8 mouse cellular contexts compared by ENCODE assay signal in genomic region chr2:92184077-92184921, GRCm38 (mm10).
A peak's percentile ranks its signal among the peaks of the same experiment; 100 is the strongest.
DNase-seq lines count a peak whose midpoint lies in the region; ATAC-seq and TF ChIP-seq lines count a peak whose summit lies in the region.

No protein-coding gene starts in this region.

- peak overlapping the region; percentile 87 for H3K4me3 ChIP-seq in embryonic facial prominence, embryonic 10.5 days
- peak overlapping the region; percentile 100 for H3K4me3 ChIP-seq in kidney, adult 2 months (ENCODE audit: insufficient read depth, low read depth, low read length)
- H3K4me3 ChIP-seq in limb, embryonic 13.5 days, result peak overlapping the region; percentile 77
- H3K4me3 ChIP-seq in midbrain, embryonic 16.5 days (ENCODE audit: low read depth, low read length), result peak overlapping the region; percentile 75

- peak overlapping the region; percentile 80 for H3K4me2 ChIP-seq in limb, embryonic 13.5 days (replicated peaks)
- H3K4me2 ChIP-seq in midbrain, embryonic 16.5 days (ENCODE audit: low read length), result peak overlapping the region; percentile 83

- H3K27ac ChIP-seq in embryonic facial prominence, embryonic 10.5 days (replicated peaks), result peak overlapping the region; percentile 99
- peak overlapping the region; percentile 94 for H3K27ac ChIP-seq in kidney, adult 2 months (ENCODE audit: insufficient read depth, low read depth, low read length)
- H3K27ac ChIP-seq in limb, embryonic 13.5 days, result peak overlapping the region; percentile 100
- peak overlapping the region; percentile 100 for H3K27ac ChIP-seq in midbrain, embryonic 16.5 days (ENCODE audit: low read length)

- H3K27me3 ChIP-seq in embryonic facial prominence, embryonic 10.5 days (replicated peaks; ENCODE audit: low read depth, poor library complexity, severe bottlenecking), result no peaks in the 10 kb centered on the region
- no peaks in the 10 kb centered on the region for H3K27me3 ChIP-seq in kidney, adult 2 months (replicated peaks; ENCODE audit: control insufficient read depth, insufficient read depth, low read length)
- no peaks in the 10 kb centered on the region for H3K27me3 ChIP-seq in limb, embryonic 13.5 days
- H3K27me3 ChIP-seq in midbrain, embryonic 16.5 days (ENCODE audit: control insufficient read depth, insufficient read depth, low read depth, low read length), result no peaks in the 10 kb centered on the region

- peak overlapping the region; percentile 90 for H3K9ac ChIP-seq in limb, embryonic 13.5 days
- H3K9ac ChIP-seq in midbrain, embryonic 16.5 days (ENCODE audit: low read depth, low read length), result peak overlapping the region; percentile 90

- no peaks in the 10 kb centered on the region for H3K9me3 ChIP-seq in embryonic facial prominence, embryonic 10.5 days
- no peaks in the 10 kb centered on the region for H3K9me3 ChIP-seq in limb, embryonic 13.5 days
- no peaks in the 10 kb centered on the region for H3K9me3 ChIP-seq in midbrain, embryonic 16.5 days (replicated peaks; ENCODE audit: control insufficient read depth, low read length, poor library complexity, severe bottlenecking)

- no peaks in the 10 kb centered on the region for H3K36me3 ChIP-seq in embryonic facial prominence, embryonic 10.5 days (replicated peaks)
- no peaks in the 10 kb centered on the region for H3K36me3 ChIP-seq in kidney, adult 2 months (ENCODE audit: control insufficient read depth, insufficient read depth, low read length)
- no peaks in the 10 kb centered on the region for H3K36me3 ChIP-seq in limb, embryonic 13.5 days
- no peaks in the 10 kb centered on the region for H3K36me3 ChIP-seq in midbrain, embryonic 16.5 days (ENCODE audit: control insufficient read depth, insufficient read depth, low read length)

- peak; percentile 53 for ATAC-seq in limb, embryonic 13.5 days (ENCODE audit: low FRiP score, low read depth)
- peak; percentile 34 for ATAC-seq in midbrain, embryonic 16.5 days

- DNase-seq in layer of hippocampus, adult 11-12 months (ENCODE audit: low spot score), result peak; percentile 54
- no peak for DNase-seq in layer of hippocampus, adult 9-10 months (ENCODE audit: low spot score)
- DNase-seq in embryonic facial prominence, embryonic 10.5 days (ENCODE audit: low spot score), result peak; percentile 76
- DNase-seq in heart, adult 11 months, result peak; percentile 97
- DNase-seq in kidney, adult 2 months, result peak; percentile 73
- DNase-seq in spleen, postnatal 4 days (ENCODE audit: low spot score in 2 of 2), result peak; percentile 24 to 70

- H3K4me1 ChIP-seq in embryonic facial prominence, embryonic 10.5 days, result peaks cover 46% of the 10 kb centered on the region
- peaks cover 9% of the 10 kb centered on the region for H3K4me1 ChIP-seq in kidney, adult 2 months (ENCODE audit: control insufficient read depth, insufficient read depth, low read length)
- H3K4me1 ChIP-seq in limb, embryonic 13.5 days, result peaks cover 34% of the 10 kb centered on the region
- peaks cover 34% of the 10 kb centered on the region for H3K4me1 ChIP-seq in midbrain, embryonic 16.5 days (ENCODE audit: control insufficient read depth, insufficient read depth, low read length)

- TF ChIP-seq CTCF in kidney, adult 2 months (conservative IDR thresholded peaks at IDR 0.05; ENCODE audit: insufficient read depth, insufficient read length, low read depth, low read length), result no peak

- TF ChIP-seq POLR2A in kidney, adult 2 months (IDR thresholded peaks at IDR 0.05; ENCODE audit: low read depth, low read length), result no peak

- 2% methylated on average over 19 of the region's 19 CpGs for WGBS in embryonic facial prominence, embryonic 10.5 days
- 0% methylated on average over 19 of the region's 19 CpGs for WGBS in kidney, adult 2 months
- 0% methylated on average over 14 of the region's 19 CpGs for WGBS in limb, embryonic 13.5 days
- WGBS in midbrain, embryonic 16.5 days, result 0% methylated on average over 14 of the region's 19 CpGs
